Mouse (Mus musculus): Measurements from ENCODE around the gene Arhgap9.

Arhgap9 gene

DNA sequence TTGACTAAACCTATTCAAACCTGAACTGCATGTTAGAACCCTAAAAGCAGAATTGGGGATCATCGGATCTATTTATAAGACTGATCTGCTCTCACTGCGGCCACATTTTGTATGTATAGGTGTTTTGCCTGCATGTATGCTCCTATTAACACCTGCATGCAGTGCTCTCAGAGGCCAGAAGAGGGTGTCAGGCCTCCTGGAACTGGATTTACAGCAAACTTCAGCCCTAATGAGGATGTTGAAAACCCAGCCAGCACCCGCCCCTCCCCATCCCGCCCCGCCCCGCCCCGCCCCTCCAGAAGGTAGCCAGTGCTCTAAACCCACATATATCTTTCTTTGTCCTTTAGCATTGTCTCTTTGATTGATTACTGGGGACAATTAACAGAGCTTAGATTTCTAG is 2.7 kb downstream of the Arhgap9 start:
- DNase-seq: no peak

DNA sequence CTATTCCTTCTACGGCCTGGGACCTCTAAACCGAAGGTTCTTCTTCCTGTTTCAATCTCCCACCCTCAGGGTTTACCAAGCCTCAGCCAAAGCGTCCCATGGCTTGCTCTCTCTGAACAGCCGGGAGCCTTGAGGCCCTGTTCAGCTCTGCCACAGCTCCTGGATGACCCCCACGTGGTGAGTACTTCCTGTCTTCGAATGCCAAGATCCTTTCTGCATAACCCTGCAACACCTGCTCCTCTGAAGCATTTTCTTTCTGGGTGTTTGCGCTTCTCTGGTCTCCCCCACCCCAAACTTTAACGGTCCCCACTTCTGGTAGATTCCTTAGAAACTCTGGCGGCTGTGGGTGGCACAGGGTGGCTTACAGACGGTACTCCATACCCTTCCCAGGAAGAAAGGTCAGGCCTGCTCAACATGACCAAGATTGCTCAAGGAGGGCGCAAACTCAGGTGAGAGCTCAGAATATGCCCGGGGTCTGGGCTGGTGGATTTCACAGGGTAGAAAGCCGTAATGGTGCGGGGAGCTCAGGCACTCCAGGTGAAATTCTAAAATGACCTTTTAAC is 3.8 kb downstream of the Arhgap9 start:
- no peak for DNase-seq

DNA sequence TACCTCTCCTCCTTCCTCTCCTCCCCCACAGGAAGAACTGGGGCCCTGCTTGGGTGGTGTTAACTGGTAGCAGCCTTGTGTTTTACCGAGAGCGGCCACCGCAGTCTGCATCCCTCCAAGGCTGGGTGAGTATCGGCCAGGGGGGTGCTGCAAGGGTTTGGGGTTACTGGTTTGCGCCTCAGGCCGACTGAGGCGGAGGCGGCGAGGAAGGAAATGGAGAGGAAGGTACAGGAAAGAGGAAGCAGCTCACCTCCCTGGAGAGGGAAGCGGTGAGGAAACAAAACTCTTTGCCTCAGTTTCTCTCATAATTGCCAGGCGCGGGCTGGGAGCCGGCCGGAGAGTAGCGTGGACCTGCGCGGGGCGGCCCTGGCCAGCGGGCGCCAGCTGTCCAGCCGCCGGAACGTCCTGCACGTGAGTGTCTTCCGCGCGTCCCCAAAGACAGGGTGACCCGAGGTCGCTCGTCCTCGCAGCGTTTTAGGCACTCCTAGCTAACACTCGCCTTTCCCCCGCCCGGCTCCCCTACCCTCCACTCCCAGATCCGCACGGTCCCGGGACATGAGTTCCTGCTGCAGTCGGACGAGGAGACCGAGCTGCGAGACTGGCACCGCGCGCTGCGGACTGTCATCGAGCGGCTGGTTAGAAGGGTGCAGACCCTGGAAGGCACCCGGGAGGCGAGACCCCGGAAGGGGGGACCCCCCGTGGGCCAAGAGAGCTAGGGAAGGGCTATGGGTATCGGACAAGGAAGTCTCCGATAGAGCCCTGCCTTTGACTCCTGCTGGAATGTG is 4.4 kb downstream of the Arhgap9 start:
- no peak for DNase-seq

DNA sequence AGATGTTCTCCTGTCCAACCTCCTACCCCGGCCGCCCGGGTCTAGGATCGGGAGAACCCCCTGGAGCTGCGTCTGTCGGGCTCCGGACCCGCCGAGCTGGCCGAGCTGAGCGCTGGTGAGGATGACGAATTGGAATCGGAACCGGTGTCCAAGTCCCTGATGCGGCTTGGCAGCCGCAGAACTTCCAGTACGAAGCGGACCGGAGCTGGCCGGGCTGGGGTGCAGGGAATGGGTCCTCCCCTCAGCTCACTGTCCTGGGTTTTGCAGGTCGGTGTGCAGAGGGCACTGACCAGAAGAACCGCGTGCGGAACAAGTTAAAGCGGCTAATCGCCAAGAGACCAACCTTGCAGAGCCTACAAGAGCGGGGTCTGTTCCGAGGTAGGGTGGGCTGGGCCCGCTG is 5.1 kb downstream of the Arhgap9 start:
- DNase-seq: no peak

DNA sequence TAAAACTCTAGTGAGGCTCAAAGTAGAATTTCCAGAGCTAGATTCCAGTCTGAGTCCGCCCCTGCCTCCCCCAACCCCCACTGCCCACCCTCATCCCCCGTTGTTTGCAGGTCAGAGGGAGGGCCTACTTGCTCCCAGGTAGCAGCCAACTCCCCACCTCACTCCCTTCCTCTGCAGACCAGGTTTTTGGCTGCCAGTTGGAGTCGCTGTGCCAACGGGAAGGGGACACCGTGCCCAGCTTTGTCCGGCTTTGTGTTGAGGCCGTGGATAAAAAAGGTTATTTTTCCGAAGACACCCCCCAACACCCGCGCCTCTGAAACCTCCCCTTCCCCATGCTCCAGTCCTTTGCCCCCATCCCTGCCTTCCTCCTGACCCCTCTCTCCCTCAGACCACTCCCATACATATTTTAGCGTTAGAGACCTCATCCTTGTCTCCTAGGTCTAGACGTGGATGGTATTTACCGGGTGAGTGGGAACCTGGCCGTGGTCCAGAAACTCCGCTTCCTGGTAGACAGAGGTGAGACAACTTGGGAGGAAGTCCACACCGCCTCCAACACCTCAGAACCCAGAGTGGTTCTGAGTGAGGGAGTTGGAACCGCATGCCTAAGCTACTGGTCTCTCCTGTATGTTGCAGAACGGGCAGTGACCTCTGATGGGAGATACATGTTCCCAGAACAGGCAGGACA is 5.8 kb downstream of the Arhgap9 start:
- DNase-seq: no peak

DNA sequence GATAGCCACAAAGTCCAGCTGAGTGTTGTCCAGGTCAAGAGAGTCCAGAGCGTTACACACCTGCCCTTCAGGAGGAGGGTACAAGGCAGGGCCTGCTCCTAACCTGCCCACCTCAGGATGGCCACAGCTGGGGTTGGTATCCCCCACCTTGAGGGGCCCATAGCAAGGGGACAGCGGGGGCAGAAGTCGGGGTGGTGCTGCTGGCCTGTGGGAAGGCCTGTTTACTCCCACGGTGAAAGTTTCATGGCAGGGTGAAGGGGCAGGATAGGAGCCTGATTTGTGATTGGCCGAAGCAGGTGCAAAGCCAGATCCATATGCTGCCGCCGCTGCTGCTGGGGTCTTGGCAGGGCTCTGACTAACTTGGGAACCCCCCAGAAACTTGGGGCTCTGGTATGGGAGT is 8.4 kb downstream of the Arhgap9 start:
- DNase-seq: no peak

DNA sequence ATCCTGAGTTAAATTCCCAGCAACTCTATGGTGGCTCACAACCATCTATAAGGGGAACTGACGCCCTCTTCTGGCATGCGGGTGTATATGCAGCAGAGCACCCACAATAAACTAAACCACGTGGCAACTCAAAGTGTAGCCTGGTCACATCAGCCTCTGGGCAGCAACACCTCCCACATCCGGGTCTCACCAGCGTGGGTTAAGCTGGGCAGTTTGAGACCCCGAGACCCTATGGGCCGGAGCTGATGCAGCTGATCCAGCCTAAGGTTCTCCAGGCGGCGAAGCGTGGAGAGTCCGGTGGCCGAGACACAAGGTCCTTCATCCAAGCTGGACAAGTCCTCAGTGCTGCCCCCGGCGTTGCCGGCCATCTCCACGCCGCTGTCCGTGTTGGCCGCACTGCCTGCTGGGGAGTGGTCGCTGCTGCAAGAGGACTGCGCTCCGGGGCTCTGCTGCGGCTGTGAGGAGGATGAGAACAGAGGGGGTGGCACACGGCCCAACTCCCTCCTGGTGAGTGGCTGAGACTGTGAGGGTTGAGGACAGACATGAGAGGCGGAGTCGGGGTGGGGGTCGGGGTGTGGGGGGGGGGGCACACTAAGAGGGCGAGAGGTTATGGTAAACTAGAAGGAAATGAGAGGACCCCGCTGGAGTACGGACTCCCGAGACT is 10.6 kb downstream of the Arhgap9 start:
- DNase-seq: no peak

DNA sequence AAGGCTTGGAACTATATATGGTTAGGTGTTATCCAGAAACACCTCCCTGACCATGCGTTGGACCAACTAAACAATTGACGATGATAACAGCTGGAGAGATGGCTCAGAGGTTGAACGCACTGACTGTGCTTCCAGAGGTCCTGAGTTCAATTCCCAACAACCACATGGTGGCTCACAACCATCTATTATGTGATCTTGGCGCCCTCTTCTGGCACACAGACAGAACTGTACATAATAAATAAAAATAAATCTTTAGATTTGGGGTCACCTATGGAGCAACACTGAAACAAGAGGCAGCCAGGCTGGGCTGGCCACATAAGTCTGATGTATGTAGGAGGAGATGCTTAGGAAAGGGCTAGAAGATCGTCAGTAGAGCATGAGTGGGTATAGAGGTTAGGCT is 11.4 kb downstream of the Arhgap9 start:
- no peak for DNase-seq

DNA sequence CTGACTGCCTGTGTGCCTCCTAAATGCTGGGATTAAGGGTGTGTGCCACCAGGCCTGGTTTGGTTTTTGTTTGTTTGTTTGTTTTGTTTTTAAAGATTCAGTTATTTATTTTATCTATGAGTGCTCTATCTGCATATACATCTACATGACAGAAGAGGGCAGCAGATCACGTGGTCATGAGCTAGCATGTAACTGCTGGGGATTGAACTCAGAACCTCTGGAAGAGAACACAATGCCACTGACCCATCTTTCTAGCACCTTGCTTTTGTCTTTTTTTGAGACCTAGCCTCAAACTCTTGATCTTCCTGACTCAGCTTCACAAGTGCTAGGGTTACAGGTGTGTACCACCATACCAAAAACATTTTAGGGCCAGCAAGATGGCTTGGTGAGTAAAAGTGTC is 13.5 kb downstream of the Arhgap9 start:
- no peak for DNase-seq

DNA sequence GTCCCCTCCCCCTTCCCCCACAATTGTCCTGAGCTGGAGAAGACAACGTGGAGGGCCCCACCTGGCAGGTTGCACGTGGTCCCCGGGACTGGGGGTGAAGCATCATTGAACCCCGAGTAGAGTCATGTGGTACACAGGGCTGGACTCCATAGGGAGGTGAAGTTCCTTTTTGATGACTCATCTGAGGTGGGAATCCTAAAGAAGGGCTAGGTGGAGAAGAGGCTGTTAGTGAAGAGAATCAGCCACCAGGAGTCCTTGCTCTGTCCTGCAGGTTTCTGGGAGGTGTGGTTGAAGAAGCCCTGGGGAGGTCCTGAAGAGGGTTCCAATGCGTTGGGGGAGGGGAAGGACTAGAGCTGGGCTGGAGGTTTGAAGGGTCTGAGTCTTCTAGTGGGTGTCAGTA is 15.2 kb downstream of the Arhgap9 start:
- DNase-seq: no peak

DNA sequence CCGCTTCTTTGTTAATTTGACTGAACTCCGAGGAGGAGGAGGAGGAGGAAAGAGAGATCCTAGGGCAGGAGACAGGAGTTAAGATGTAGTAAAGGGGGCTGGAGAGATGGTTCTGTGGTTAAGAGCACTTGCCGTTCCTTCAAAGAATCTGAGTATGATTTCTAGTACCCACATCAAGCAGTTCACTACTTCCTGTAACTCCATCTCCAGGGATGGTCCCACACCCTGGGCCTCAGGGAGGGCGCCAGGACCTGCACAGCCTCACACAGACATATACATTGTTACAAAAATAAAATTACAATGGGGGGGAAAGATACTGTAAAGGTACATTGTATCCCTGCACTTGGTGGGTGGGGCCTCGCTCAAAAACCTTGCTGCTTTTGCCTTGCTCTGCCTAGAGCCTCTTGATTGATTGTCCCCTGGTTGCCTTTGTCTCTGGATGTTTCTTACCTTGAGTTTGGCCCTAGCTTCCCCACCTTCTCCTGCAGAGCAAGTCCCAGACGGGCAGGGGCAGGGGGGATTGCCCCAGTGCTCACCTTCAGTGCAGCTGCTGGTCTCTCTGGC is 15.9 kb downstream of the Arhgap9 start:
- no peak for DNase-seq

DNA sequence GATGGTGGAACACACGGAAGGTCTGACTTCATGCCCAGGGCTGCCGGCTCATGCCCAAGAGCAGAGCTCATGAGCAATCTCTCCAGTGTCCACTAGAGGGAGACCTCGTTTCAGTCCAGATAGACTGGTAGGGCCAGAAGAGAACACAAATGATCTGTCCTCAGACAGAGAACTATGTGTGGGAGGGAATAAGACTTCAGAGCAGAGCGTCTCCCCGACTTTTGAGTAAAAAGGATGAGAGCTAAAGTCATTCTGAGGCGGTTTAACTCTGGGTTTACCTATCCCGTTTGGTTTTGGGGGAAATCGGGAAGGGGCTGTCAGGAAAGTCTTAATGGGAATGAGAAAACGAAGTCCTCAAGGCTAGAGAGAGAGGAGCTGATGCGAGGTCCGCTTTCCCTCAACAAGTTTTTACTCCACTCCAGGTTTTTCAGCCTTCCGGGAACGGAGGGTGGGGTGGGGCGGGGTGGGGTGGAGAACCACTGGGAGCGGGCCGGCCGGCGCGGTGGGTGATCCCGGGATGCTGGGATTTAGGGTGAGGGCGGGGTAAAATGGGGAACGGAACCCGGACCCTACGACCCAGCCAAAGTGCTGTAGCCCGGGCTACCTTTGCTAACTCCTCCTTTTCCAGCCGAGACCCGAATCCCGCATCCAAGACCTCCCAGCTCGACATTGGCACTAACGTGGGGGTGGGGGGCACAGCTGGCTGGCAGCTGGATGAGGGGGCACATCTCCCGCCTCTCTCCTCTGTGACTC is 17.3 kb downstream of the Arhgap9 start:
- peak; percentile 84 for DNase-seq

DNA sequence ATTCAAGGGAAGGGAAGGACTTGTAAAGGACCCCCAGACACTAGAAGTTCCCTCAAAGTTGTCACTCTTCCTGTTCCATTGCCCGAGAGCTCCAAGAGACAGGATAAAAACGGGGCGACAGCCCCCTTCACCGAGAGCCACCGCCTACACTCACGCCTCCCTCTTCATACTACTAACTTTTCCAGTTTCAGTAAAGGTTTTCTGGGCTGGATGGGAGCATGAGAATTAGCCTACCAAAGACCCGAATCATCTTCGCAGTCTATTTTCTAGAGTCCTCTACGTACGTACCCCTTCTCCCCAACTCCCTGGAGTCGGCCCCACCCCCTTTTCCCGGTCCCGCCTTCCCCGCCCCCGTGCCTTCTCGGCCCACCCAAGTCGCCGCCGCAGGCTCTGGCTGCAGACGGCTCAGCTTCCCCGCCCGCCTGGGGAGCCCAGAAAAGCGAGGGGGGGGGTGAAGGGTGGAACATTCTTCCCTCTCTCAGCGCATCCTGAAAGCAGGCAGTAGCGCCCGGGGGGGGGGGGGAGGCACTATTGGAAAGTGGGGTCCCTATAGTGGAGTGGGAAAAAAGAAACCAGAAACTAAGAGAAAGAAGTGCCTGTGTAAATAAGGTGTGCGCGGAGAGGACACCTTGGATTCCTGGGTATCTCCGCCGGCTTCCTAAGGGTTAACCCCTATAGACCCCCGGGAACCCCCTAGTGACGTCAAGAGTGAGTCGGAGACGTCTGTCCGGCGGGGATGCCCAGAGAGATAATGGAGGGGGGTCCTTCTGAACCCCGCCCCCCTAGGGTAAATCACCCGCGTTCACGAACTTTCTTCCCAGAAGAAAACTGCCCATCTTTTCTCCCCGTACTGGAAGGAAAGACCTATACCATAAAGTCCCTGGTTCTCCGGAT is 18.2 kb downstream of the Arhgap9 start:
- DNase-seq: no peak

DNA sequence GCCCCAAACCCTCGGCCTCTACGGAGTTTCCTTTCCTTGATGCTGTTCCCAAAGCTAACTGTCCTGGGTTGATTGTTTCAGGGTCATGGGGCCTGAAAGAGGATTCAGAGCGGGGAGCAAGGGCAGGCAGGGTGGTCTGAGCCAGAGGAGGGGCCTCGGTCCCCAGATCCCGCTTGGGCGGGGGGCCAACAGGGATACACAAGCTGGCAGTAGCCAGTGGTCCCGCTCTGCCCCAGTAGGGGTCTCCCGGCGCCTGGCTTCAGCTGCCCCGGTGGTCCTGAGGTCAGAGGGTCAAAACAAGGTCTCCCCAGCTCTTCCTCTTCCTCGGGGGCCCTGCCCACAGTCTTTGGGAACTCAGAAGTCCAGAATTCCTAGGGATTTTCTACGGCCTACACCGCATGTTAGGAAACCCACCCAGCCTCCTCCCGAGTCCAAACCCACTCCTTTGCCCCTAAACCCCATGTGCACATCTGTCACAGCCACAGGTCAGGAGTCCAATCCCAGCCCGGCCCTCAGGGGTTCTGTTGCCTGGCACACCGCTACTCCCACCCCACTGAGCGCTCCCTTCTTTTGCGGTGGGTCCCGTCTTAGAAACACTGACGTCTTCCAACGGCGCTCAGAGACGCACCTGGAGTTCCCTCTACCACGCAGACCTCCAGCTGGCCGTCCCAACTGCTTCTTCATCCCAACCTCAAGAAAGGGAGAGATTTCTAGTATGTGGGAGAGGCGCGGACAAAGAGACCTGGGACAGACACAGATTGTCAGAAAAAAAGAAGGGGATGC is 19.0 kb downstream of the Arhgap9 start:
- DNase-seq: no peak

DNA sequence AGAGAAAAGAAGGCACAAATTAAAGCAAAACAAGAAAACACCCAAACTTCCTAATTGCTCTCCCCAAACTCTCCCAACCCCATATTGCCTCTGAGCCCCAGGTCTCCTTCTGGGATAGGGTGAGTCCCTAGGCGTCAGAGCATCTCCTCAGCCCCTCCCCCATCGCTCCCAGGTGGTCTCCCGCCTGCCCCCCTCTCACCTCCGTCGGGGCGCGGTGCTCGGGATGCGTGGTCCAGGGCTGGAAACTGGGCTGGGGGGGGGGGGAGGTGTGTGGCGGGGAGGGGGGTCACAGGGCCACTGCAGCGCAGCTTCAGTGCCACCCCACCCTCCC is 19.6 kb downstream of the Arhgap9 start:
- no peak for DNase-seq

DNA sequence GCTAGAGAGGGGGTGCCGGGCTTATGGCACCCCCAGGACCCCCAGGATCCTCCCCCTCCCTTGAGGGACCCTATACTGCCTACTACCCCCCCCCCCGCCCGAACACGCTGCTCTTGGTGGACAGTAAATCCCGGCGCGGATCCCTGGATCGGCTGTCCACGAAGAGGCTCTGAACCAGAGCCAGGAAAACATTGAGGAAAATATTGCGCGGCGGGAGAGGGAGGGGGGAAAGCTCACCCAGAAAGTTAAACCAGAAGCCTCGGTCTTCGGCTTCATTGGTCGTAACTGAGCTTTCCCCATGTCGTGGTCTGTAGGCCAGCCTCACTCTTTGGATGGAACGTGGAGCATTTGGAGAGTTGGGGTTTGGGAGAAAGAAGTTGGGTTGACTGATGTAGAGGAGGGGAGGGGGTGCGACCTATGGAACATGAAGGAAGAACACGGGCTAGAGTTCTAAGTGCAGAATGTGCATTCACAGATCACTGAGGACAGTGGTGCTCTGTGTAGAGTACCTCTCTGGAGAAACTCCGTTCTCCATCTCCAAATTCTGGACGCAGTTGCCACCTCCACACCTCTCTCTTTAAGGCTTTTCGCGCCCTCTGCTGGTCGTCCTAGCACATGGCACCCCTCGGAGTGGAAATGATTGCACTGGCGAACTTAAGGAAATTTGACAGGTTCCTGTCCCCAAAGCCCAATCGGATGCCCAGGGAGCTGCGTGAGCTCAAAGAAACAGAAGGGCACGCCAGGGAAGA is 20.3 kb downstream of the Arhgap9 start, which contains the start of gene Gli1:
TSS of gene Gli1 (minus strand) at position 84 of the 749 bp plus-strand sequence.
- DNase-seq: peak; percentile 73

DNA sequence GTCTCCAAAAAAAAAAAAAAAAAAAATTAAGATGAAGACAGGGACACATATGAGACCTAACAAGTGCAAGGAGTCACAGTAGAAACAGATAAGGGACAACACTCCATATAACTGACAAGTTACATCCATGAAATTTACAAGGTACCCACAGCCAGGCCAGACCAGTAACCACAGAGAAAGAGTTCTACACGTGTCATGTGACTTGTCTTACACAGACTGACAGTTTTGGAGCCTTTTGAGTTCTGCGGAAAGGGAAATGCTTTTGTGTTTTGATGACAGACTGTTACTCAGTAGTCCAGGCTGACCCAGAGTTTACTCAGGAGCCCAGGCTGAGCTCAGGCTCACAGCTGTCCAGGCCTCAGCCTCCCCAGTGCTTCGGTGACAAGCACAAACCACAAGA is 21.3 kb downstream of the Arhgap9 start:
- no peak for DNase-seq

DNA sequence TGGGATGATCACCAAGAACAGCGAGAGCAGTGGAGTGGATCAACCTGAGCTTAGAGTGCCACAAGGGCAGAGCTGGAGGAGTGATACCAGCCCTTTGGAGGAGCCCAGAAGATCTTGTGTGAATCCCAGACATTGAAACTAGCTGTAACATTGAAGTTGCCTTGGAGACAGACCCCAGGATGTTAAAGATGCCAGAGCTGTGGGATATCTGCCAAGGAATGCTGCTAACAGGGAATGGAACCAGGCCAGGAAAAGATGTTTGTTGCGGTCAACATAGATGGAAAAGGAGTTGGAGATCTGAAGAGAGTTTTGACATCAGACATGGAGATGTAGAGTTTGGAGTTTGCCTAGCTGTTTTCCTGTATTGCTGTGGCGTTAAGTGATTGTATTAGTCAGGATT is 24.4 kb downstream of the Arhgap9 start:
- DNase-seq: no peak

DNA sequence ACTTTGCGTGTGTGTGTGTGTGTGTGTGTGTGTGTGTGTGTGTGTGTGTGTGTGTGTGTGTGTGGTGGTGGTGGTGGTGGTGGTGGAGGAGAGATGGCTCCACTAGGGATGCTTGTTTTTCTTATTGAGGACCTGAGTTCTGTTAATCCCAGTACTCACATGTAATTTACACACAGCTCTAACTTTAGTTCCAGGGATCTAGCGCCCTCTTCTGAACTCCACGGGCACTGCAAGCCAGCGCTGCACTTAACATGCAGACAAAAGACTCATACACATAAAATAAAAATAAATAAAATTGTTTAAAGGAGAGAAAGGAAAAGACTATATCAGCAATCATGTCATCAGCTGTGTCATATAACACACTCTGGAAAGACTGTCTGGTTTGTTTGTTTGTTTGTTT is 27.2 kb downstream of the Arhgap9 start:
- DNase-seq: no peak

DNA sequence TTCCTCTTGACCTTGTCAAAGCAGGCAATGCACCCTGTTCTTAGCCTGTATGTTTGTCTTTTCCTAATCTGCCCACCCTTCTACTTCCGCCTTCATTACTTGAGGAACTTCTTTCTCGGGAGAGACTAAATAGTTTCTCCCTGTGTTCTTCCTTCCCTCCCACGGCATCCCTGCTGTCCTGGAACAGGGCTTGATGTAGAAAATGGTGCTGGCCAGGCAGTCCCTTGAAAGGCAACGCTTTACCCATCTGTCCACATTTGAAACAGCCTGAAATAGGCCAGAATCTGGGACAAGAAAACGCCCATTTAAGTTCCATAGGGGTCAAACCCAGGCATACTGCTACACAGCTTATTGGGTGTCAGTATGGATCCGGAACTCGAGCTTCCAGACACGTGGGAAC is 28.0 kb downstream of the Arhgap9 start:
- no peak for DNase-seq

All from right cerebral cortex, postnatal 14 days (tissue).